Mouse (Mus musculus) heart, embryonic 12.5 days (tissue): Measurements from ENCODE around the gene Tnfsf10. TPM values are rescaled to one million over a fixed set of nuclear protein-coding genes. Genes with fewer than 3 reads are reported as not detected.
A peak's percentile ranks its signal among the peaks of the same experiment; 100 is the strongest.

Experiments used
- ATAC-seq: fragments of 200-750 bp; cut with Nextera tagmentation; 2 replicates; pipeline ENCODE4 v1.8.0; 2017; ENCODE audit warnings: moderate TSS enrichment, moderate library complexity; ENCODE audit not compliant: insufficient number of reproducible peaks, low FRiP score
- H3K27ac ChIP-seq: fragments of 300-500 bp; sonication (generic); 2 replicates; pipeline ENCODE4 v1.5.1; 2016; ENCODE audit warnings: mild to moderate bottlenecking, moderate library complexity; ENCODE audit not compliant: poor library complexity, severe bottlenecking
- H3K27me3 ChIP-seq: fragments of 300-500 bp; sonication (generic); replicated peaks from 2 replicates; pipeline ENCODE4 v1.6.1; 2016; ENCODE audit warnings: mild to moderate bottlenecking, moderate library complexity
- H3K36me3 ChIP-seq: fragments of 300-500 bp; sonication (generic); 2 replicates; pipeline ENCODE4 v1.6.1; 2016; ENCODE audit warnings: mild to moderate bottlenecking, moderate library complexity
- H3K4me1 ChIP-seq: fragments of 300-500 bp; sonication (generic); replicated peaks from 2 replicates; pipeline ENCODE4 v1.6.1; 2016; ENCODE audit warnings: mild to moderate bottlenecking
- H3K4me2 ChIP-seq: fragments of 300-500 bp; sonication (generic); 2 replicates; pipeline ENCODE4 v1.6.1; 2016; ENCODE audit warnings: mild to moderate bottlenecking, moderate library complexity
- H3K4me3 ChIP-seq: fragments of 300-500 bp; sonication (generic); 2 replicates; pipeline ENCODE4 v1.5.1; 2016; ENCODE audit warnings: mild to moderate bottlenecking
- H3K9ac ChIP-seq: fragments of 300-500 bp; sonication (generic); 2 replicates; pipeline ENCODE4 v1.6.1; 2016; ENCODE audit warnings: mild to moderate bottlenecking, moderate library complexity
- H3K9me3 ChIP-seq: fragments of 300-500 bp; sonication (generic); replicated peaks from 2 replicates; pipeline ENCODE4 v1.6.1; 2016; ENCODE audit warnings: mild to moderate bottlenecking, moderate library complexity
- WGBS: fragments of 180-500 bp; shearing (Covaris S2); methylation state at CpG from one replicate; pipeline ENCODE4 v1.1.7; 2016; 5-methylcytosine and 5-hydroxymethylcytosine counted together
- polyA plus RNA-seq: library from polyadenylated mRNA; unstranded; fragments of >200 nt; fragmentation: Nextera tagmentation; extraction: Ambion mirVana; gene quantifications from 2 replicates; pipeline ENCODE4 v1.2.1, GENCODE M21; 2016

Tnfsf10 gene
- polyA plus RNA-seq, 1 experiment from 2014 or later, result not detected

DNA sequence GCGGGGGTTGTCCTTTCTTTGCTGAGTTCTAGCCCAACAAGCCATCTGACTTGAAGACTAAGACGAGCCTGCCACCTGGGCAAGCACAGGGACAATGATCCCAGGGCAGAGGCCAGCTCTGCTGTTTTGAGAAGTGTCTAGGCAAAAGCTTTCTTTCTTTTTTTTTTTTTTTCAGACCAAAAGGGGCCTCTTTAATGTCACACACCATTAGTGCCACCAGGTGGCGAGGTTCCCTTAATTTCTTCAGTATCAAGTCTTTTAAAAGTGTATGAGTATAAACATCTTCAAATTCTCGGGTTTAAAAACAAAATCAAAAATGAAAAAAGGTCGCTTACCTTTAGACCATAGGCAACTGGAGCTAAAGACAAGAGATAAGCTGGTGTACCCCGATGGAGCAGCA is 21.6 kb downstream of the Tnfsf10 start:
- no peaks in the 10 kb centered on the region for H3K9me3 ChIP-seq
- H3K4me3 ChIP-seq, result no peak overlapping the region
- no peak for ATAC-seq
- no peaks in the 10 kb centered on the region for H3K4me1 ChIP-seq
- H3K4me2 ChIP-seq, result no peak overlapping the region
- 28% methylated on average over 6 of the region's 6 CpGs for WGBS
- no peak overlapping the region for H3K27ac ChIP-seq
- H3K36me3 ChIP-seq, result no peaks in the 10 kb centered on the region
- no peaks in the 10 kb centered on the region; the same call in 1 of the 2 replicates for H3K27me3 ChIP-seq
- H3K9ac ChIP-seq, result no peak overlapping the region

DNA sequence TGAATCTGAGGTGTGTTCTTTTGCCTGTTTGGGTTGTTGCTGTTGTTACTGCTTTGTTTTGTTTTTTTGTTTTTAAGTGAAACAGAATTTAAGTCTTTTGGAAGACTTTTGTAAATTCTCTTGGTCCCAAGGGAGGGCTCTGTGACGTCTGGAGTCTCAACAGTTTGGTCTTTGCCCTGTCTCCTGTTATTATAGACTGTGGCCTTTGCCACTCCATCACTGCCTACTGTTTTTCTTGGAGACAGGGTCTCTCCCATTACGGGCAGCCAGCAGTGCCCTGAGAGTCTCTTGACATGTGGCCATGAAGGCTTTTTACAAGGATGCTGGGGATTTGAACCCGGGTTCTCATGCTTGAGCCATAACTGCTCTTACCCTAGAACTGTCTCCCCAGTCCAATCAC is 22.1 kb downstream of the Tnfsf10 start:
- H3K27ac ChIP-seq, result no peak overlapping the region
- H3K27me3 ChIP-seq, result no peaks in the 10 kb centered on the region; the same call in 1 of the 2 replicates
- no peak for ATAC-seq
- no peak overlapping the region for H3K4me2 ChIP-seq
- no peak overlapping the region for H3K4me3 ChIP-seq
- no peaks in the 10 kb centered on the region for H3K9me3 ChIP-seq
- no peak overlapping the region for H3K9ac ChIP-seq
- 61% methylated on average over 3 of the region's 3 CpGs for WGBS
- no peaks in the 10 kb centered on the region for H3K36me3 ChIP-seq
- H3K4me1 ChIP-seq, result no peaks in the 10 kb centered on the region

DNA sequence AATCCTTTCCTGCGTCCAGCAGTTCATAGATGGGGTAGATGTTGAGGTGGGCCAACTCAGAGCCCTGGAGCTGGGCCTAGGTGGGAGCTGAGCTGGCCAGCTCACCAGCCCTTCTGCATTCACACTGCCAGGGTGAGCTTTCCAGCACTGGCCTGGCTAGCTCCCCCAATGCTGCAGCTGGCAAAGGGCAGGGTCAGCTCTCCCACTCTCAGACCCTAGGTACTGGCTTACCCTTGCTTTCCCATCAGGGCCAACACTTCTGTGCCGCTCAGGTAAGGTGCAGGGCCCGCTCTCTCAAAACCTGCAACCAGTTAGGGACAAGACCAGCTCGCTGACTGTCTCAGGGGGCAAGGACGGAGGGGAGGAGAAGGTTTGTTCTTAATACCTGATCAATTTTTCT is 23.9 kb downstream of the Tnfsf10 start:
- Histone ChIP-seq H3K4me1 (no peaks in the 10 kb centered on the region), H3K9me3 (no peaks in the 10 kb centered on the region), H3K27ac (no peak overlapping the region), H3K4me2 (no peak overlapping the region), H3K27me3 (no peaks in the 10 kb centered on the region; the same call in 1 of the 2 replicates), H3K4me3 (no peak overlapping the region), H3K9ac (no peak overlapping the region), H3K36me3 (no peaks in the 10 kb centered on the region)
- WGBS, result 87% methylated on average over 5 of the region's 5 CpGs
- ATAC-seq, result no peak

DNA sequence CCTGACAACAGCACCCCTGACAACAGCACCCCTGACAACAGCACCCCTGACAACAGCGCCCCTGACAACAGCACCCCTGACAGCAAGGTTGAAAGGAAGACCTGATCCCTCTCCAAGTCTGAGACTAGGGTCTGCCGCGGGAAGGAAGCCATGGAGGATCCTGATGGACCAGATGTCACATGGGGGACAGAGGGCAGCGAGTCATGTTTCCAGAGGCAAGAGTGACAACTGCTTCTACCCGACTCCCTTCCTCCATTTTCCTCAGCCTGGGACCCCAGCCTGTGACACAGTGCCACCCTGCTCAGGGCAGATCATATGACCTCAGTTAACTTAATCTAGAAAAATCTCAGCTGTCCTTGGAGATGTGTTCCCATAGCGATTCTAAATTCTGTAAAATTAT is 25.6 kb downstream of the Tnfsf10 start:
- no peaks in the 10 kb centered on the region for H3K36me3 ChIP-seq
- H3K27ac ChIP-seq, result no peak overlapping the region
- H3K4me1 ChIP-seq, result no peaks in the 10 kb centered on the region
- no peak for ATAC-seq
- no peak overlapping the region for H3K9ac ChIP-seq
- H3K27me3 ChIP-seq, result no peaks in the 10 kb centered on the region; the same call in 1 of the 2 replicates
- H3K4me2 ChIP-seq, result no peak overlapping the region
- no peaks in the 10 kb centered on the region for H3K9me3 ChIP-seq
- no peak overlapping the region for H3K4me3 ChIP-seq
- 50% methylated on average over 6 of the region's 6 CpGs for WGBS

DNA sequence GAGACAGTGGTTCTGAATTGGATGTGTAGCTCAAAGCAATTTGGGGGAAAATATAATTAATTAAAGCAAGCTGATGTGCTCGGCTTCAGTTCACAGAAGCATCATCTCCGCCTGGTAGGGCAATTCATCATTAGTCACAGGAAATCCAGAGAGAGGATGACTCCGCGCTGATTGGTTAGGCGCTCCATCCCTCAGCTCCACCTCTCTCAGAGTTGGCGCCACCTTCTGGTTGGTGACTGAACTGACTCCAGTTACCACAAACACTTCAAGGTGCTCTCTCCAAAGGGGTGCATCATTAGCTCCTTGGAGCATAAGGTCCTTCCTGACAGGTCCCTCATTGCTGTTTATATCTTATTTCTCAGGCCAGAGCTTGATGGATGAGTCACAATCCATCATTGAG is 28.7 kb downstream of the Tnfsf10 start:
- no peak overlapping the region for H3K4me2 ChIP-seq
- no peak for ATAC-seq
- no peaks in the 10 kb centered on the region; the same call in 1 of the 2 replicates for H3K27me3 ChIP-seq
- no peak overlapping the region for H3K27ac ChIP-seq
- 46% methylated on average over 6 of the region's 6 CpGs for WGBS
- H3K9ac ChIP-seq, result no peak overlapping the region
- H3K4me1 ChIP-seq, result no peaks in the 10 kb centered on the region
- no peaks in the 10 kb centered on the region for H3K9me3 ChIP-seq
- H3K4me3 ChIP-seq, result no peak overlapping the region
- H3K36me3 ChIP-seq, result no peaks in the 10 kb centered on the region

DNA sequence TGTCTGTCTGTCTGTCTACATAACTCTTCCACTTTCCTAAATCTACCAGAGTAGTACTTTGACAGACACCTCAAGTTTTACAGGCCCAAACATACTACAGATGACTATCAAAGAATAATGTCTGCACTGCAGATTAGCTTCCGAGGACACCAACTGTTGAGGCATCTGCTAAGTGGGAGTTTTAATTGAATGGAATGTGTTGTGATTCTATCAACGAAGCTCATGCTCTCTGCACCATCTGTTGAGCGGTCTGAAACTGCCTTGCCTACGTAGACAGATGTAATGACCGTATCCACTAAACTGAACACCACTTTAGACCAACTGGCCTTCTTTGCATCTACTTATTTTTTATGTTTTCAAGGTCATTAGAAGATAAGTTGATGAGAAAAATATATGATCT is 31.6 kb downstream of the Tnfsf10 start:
- ATAC-seq, result no peak
- H3K4me2 ChIP-seq, result no peak overlapping the region
- no peaks in the 10 kb centered on the region for H3K9me3 ChIP-seq
- H3K27ac ChIP-seq, result no peak overlapping the region
- H3K36me3 ChIP-seq, result no peaks in the 10 kb centered on the region
- no peaks in the 10 kb centered on the region for H3K27me3 ChIP-seq
- H3K4me3 ChIP-seq, result no peak overlapping the region
- no peaks in the 10 kb centered on the region for H3K4me1 ChIP-seq
- H3K9ac ChIP-seq, result no peak overlapping the region
- 63% methylated on average over 5 of the region's 5 CpGs for WGBS

DNA sequence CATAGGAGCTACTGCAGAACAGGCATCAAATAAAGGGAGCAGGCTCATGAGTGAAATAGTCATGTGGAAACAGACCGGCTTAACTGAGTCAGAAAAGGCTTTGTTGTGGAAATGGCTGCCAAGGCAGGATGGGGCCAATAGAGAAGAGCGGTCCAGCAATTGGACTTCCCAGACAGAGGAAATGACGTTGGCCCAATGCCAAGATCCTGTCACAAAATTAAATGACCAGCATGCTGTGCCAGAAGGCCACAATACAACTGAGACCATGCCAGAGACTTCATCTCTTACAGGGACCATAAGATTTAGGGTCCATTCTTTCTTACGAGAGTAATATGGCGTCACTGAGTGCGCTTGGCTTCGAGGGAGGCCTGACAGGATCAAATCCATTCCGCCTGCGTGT is 34.3 kb downstream of the Tnfsf10 start:
- H3K27ac ChIP-seq, result no peak overlapping the region
- WGBS, result 74% methylated on average over 9 of the region's 9 CpGs
- H3K4me2 ChIP-seq, result no peak overlapping the region
- H3K4me1 ChIP-seq, result no peaks in the 10 kb centered on the region
- no peak overlapping the region for H3K9ac ChIP-seq
- H3K4me3 ChIP-seq, result no peak overlapping the region
- H3K36me3 ChIP-seq, result no peaks in the 10 kb centered on the region
- H3K27me3 ChIP-seq, result no peaks in the 10 kb centered on the region
- H3K9me3 ChIP-seq, result no peaks in the 10 kb centered on the region
- no peak for ATAC-seq

DNA sequence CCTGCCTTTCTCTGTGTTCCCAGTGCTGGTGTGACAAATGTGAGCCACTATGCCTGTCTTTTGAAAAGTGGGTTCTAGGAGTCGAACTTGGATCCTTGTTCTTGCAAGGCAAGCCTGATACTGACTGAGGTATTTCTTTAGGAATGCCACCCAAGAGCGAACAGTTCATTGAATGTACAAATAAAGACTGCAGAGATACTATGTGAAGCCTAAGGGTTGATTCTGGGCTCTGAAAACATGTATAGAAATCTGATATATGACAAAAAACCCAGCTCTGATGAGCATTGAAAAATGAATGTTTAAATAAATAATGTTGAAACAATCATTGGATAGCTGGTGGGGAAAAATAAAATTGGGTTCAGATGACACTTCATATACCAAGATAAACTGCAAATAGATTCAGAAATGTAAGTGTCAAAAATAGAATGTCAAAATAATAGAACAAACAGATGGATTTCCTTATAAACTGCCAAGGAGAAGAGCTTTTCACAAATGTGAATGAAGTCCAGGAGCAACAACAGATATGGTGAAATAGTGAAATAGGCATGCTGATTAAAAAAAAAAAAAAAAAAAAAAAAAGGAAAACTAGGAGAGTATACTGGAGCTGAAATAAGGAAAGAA is 42.4 kb downstream of the Tnfsf10 start:
- Histone ChIP-seq H3K36me3 (no peaks in the 10 kb centered on the region), H3K4me1 (no peaks in the 10 kb centered on the region), H3K27ac (no peak overlapping the region), H3K9ac (no peak overlapping the region), H3K27me3 (no peaks in the 10 kb centered on the region), H3K4me2 (no peak overlapping the region), H3K9me3 (peaks cover 4% of the 10 kb centered on the region; the same call in 1 of the 2 replicates), H3K4me3 (no peak overlapping the region)
- no peak for ATAC-seq
- WGBS, result 76% methylated on average over 2 of the region's 2 CpGs

DNA sequence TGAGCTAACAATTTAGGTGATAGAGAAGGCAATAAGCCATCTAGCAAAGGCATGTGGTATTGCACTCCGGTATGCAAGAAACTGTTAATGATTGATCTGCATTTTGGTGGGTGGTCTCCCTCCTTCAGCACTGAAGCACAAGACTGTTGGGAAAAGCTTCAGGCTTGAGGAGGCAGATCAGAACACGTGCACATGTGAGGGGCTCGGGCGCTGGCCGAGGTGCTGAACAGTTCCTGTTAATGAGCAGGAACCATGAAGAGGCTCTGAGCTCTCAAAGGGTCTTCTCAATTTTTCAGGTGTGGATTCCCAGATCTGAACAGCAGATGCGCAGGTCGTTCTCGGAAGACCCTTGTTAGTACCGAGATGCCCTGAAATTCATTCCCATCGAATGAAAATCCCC is 53.3 kb downstream of the Tnfsf10 start:
- no peaks in the 10 kb centered on the region for H3K9me3 ChIP-seq
- ATAC-seq, result no peak

DNA sequence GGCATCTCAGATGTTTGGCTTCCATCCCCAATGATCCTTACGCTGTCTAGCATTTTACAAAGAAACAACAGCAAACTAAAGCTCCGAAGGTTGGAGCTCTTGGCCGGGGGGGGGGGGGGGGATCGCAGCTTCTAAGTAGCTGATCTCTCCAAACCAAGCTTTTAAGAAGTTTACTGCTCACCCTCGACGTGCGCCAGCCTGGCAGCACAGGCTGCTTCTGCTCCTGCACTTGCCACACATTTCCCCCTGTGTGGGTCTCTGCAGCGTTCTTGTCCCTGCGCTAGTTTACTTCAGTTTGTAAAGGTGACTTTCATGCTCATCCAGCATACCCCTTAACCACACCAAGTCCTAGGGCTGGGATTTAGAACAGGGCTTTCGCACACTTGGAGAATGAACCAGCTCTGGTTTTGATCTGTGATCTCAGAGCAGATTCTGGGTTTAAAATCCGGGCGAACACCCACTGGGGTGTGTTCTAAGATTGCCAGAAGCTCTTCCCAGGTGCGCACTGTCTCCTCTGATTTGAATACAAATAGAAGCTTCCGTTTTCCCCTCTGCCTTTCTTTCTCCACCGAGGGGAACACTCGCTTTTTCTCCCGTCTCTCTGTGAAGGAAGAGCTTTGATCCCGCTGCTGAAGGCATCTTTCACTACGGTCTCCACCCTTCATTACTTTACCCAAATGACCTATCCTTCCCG is 53.9 kb downstream of the Tnfsf10 start:
- Histone ChIP-seq H3K4me1 (peaks cover 14% of the 10 kb centered on the region), H3K27ac (no peak overlapping the region), H3K4me2 (peak overlapping the region; percentile 53; the same call in 1 of the 2 replicates), H3K27me3 (peaks cover 57% of the 10 kb centered on the region), H3K9me3 (no peaks in the 10 kb centered on the region), H3K9ac (no peak overlapping the region), H3K36me3 (no peaks in the 10 kb centered on the region), H3K4me3 (0 out of 2 replicates have a peak overlapping the region, but pooled peaks have one; percentile 27)
- no peak for ATAC-seq
- 6% methylated on average over 20 of the region's 20 CpGs for WGBS

More for the DNA sequence above, 53.3 kb downstream of the Tnfsf10 start:
- peaks cover 14% of the 10 kb centered on the region for H3K4me1 ChIP-seq
- no peak overlapping the region for H3K4me2 ChIP-seq
- no peaks in the 10 kb centered on the region for H3K36me3 ChIP-seq
- H3K9ac ChIP-seq, result no peak overlapping the region
- H3K4me3 ChIP-seq, result no peak overlapping the region
- WGBS, result 5% methylated on average over 10 of the region's 10 CpGs
- H3K27ac ChIP-seq, result no peak overlapping the region
- H3K27me3 ChIP-seq, result peaks cover 55% of the 10 kb centered on the region

DNA sequence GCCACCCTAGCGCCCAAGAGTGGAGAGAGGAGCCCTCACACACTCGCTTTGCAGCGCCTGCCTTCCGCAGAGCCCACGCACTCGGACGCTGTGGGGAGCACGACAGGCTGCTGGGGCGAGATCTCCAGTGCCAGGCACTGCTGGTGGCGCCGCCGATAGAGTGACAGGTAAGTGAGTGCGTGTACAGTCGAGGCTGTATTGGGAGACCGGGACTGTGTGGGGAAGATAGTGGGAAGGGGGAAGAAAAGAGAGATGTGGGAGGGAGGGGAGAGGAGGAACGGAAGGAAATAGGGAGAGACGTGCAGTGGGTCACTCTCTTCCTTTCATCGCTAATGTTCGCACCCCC is 54.4 kb downstream of the Tnfsf10 start, which contains the start of gene Ghsr:
Ghsr (plus strand) TSS at position 76 of the 346 bp plus-strand sequence.
- 2% methylated on average over 19 of the region's 19 CpGs for WGBS
- H3K4me3 ChIP-seq, result peak within 1 kb of the TSS; percentile 27
- H3K4me1 ChIP-seq, result peaks cover 14% of the 10 kb centered on the region
- H3K9ac ChIP-seq, result no peak within 1 kb of the TSS
- H3K36me3 ChIP-seq, result no peaks in the 10 kb centered on the region
- no peak for ATAC-seq
- no peak within 1 kb of the TSS for H3K27ac ChIP-seq
- H3K27me3 ChIP-seq, result peaks cover 57% of the 10 kb centered on the region
- no peaks in the 10 kb centered on the region for H3K9me3 ChIP-seq
- H3K4me2 ChIP-seq, result peak within 1 kb of the TSS; percentile 53
